Mouse (Mus musculus): ENCODE results near the gene C530008M17Rik. TPM values are rescaled to one million over a fixed set of nuclear protein-coding genes. Genes with fewer than 3 reads are reported as not detected.

Gene C530008M17Rik
- polyA plus RNA-seq, 1 experiment from 2014 or later = 58.5 TPM

GRCm38 (mm10) chr5:76705307-76706173, 49.2 kb downstream of the C530008M17Rik start:
- no peak overlapping the region for H3K9ac ChIP-seq (ENCODE audit: low read depth, low read length)
- ATAC-seq (ENCODE audit: low FRiP score) (no peak), DNase-seq (ENCODE audit: low spot score) (no peak)
- no peaks in the 10 kb centered on the region for H3K4me1 ChIP-seq (replicated peaks; ENCODE audit: control insufficient read depth, insufficient read depth, low read length)
- H3K27ac ChIP-seq (ENCODE audit: low read depth, low read length) = 0 out of 2 replicates have a peak overlapping the region, but pooled peaks have one; percentile 11
- H3K4me2 ChIP-seq (replicated peaks; ENCODE audit: low read depth, low read length) = no peak overlapping the region
- H3K9me3 ChIP-seq (ENCODE audit: control insufficient read depth, low read length) = no peaks in the 10 kb centered on the region
- H3K4me3 ChIP-seq (ENCODE audit: low read depth, low read length) = no peak overlapping the region
- H3K36me3 ChIP-seq (ENCODE audit: control insufficient read depth, insufficient read depth, low read length) = no peaks in the 10 kb centered on the region
- H3K27me3 ChIP-seq (ENCODE audit: control insufficient read depth, insufficient read depth, low read length) = no peaks in the 10 kb centered on the region
- WGBS = 89% methylated on average over 11 of the region's 11 CpGs

- ATAC-seq (ENCODE audit: low FRiP score) = no peak
- Histone ChIP-seq H3K9me3 (ENCODE audit: control insufficient read depth, low read length) (no peaks in the 10 kb centered on the region), H3K4me2 (replicated peaks; ENCODE audit: low read depth, low read length) (no peak overlapping the region), H3K9ac (ENCODE audit: low read depth, low read length) (no peak overlapping the region), H3K36me3 (ENCODE audit: control insufficient read depth, insufficient read depth, low read length) (no peaks in the 10 kb centered on the region), H3K4me3 (ENCODE audit: low read depth, low read length) (no peak overlapping the region), H3K27ac (ENCODE audit: low read depth, low read length) (no peak overlapping the region), H3K27me3 (ENCODE audit: control insufficient read depth, insufficient read depth, low read length) (no peaks in the 10 kb centered on the region), H3K4me1 (replicated peaks; ENCODE audit: control insufficient read depth, insufficient read depth, low read length) (no peaks in the 10 kb centered on the region)
- DNase-seq (ENCODE audit: low spot score) = no peak
- 94% methylated on average over 3 of the region's 3 CpGs for WGBS
These were observed 50.8 kb downstream of the C530008M17Rik start for GRCm38 (mm10) chr5:76707072-76707471.

- Histone ChIP-seq H3K4me1 (replicated peaks; ENCODE audit: control insufficient read depth, insufficient read depth, low read length) (no peaks in the 10 kb centered on the region), H3K4me3 (ENCODE audit: low read depth, low read length) (no peak overlapping the region), H3K4me2 (replicated peaks; ENCODE audit: low read depth, low read length) (no peak overlapping the region), H3K27me3 (ENCODE audit: control insufficient read depth, insufficient read depth, low read length) (no peaks in the 10 kb centered on the region), H3K36me3 (ENCODE audit: control insufficient read depth, insufficient read depth, low read length) (no peaks in the 10 kb centered on the region), H3K9ac (ENCODE audit: low read depth, low read length) (no peak overlapping the region), H3K9me3 (ENCODE audit: control insufficient read depth, low read length) (no peaks in the 10 kb centered on the region), H3K27ac (ENCODE audit: low read depth, low read length) (no peak overlapping the region)
- DNase-seq (ENCODE audit: low spot score) (no peak), ATAC-seq (ENCODE audit: low FRiP score) (no peak)
- WGBS = 86% methylated on average over 15 of the region's 15 CpGs
These were observed 51.7 kb downstream of the C530008M17Rik start for GRCm38 (mm10) chr5:76708004-76708403.

- no peak for DNase-seq (ENCODE audit: low spot score)
- no peak overlapping the region for H3K9ac ChIP-seq (ENCODE audit: low read depth, low read length)
- H3K27ac ChIP-seq (ENCODE audit: low read depth, low read length) = no peak overlapping the region
- no peak overlapping the region for H3K4me3 ChIP-seq (ENCODE audit: low read depth, low read length)
- no peaks in the 10 kb centered on the region for H3K36me3 ChIP-seq (ENCODE audit: control insufficient read depth, insufficient read depth, low read length)
- H3K9me3 ChIP-seq (ENCODE audit: control insufficient read depth, low read length) = no peaks in the 10 kb centered on the region
- ATAC-seq (ENCODE audit: low FRiP score) = no peak
- H3K27me3 ChIP-seq (ENCODE audit: control insufficient read depth, insufficient read depth, low read length) = no peaks in the 10 kb centered on the region
- H3K4me1 ChIP-seq (replicated peaks; ENCODE audit: control insufficient read depth, insufficient read depth, low read length) = no peaks in the 10 kb centered on the region
- 97% methylated on average over 7 of the region's 7 CpGs for WGBS
- no peak overlapping the region for H3K4me2 ChIP-seq (replicated peaks; ENCODE audit: low read depth, low read length)
These were observed 57.4 kb downstream of the C530008M17Rik start for GRCm38 (mm10) chr5:76713743-76714142.

GRCm38 (mm10) chr5:76719954-76720353, 63.6 kb downstream of the C530008M17Rik start:
- Histone ChIP-seq H3K9me3 (ENCODE audit: control insufficient read depth, low read length) (no peaks in the 10 kb centered on the region), H3K9ac (ENCODE audit: low read depth, low read length) (no peak overlapping the region), H3K27me3 (ENCODE audit: control insufficient read depth, insufficient read depth, low read length) (no peaks in the 10 kb centered on the region), H3K4me3 (ENCODE audit: low read depth, low read length) (no peak overlapping the region), H3K4me1 (replicated peaks; ENCODE audit: control insufficient read depth, insufficient read depth, low read length) (no peaks in the 10 kb centered on the region), H3K4me2 (replicated peaks; ENCODE audit: low read depth, low read length) (no peak overlapping the region), H3K27ac (ENCODE audit: low read depth, low read length) (no peak overlapping the region), H3K36me3 (ENCODE audit: control insufficient read depth, insufficient read depth, low read length) (0 out of 2 replicates have a peak, but pooled peaks cover 2% of the 10 kb centered on the region)
- WGBS = 87% methylated on average over 3 of the region's 3 CpGs
- DNase-seq (ENCODE audit: low spot score) = no peak
- no peak for ATAC-seq (ENCODE audit: low FRiP score)

- H3K36me3 ChIP-seq (ENCODE audit: control insufficient read depth, insufficient read depth, low read length) = 0 out of 2 replicates have a peak, but pooled peaks cover 2% of the 10 kb centered on the region
- ATAC-seq (ENCODE audit: low FRiP score) (no peak), DNase-seq (ENCODE audit: low spot score) (no peak)
- H3K27me3 ChIP-seq (ENCODE audit: control insufficient read depth, insufficient read depth, low read length) = no peaks in the 10 kb centered on the region
- no peak overlapping the region for H3K4me3 ChIP-seq (ENCODE audit: low read depth, low read length)
- H3K4me2 ChIP-seq (replicated peaks; ENCODE audit: low read depth, low read length) = no peak overlapping the region
- no peaks in the 10 kb centered on the region for H3K9me3 ChIP-seq (ENCODE audit: control insufficient read depth, low read length)
- H3K27ac ChIP-seq (ENCODE audit: low read depth, low read length) = no peak overlapping the region
- H3K9ac ChIP-seq (ENCODE audit: low read depth, low read length) = no peak overlapping the region
- WGBS = 96% methylated on average over 2 of the region's 2 CpGs
- no peaks in the 10 kb centered on the region for H3K4me1 ChIP-seq (replicated peaks; ENCODE audit: control insufficient read depth, insufficient read depth, low read length)
These were observed 68.6 kb downstream of the C530008M17Rik start for GRCm38 (mm10) chr5:76724878-76725277.

- ATAC-seq (ENCODE audit: low FRiP score) (no peak), DNase-seq (ENCODE audit: low spot score) (no peak)
- Histone ChIP-seq H3K36me3 (ENCODE audit: control insufficient read depth, insufficient read depth, low read length) (no peaks in the 10 kb centered on the region), H3K27ac (ENCODE audit: low read depth, low read length) (no peak overlapping the region), H3K9me3 (ENCODE audit: control insufficient read depth, low read length) (no peaks in the 10 kb centered on the region), H3K4me2 (replicated peaks; ENCODE audit: low read depth, low read length) (no peak overlapping the region), H3K4me3 (ENCODE audit: low read depth, low read length) (no peak overlapping the region), H3K4me1 (replicated peaks; ENCODE audit: control insufficient read depth, insufficient read depth, low read length) (no peaks in the 10 kb centered on the region), H3K9ac (ENCODE audit: low read depth, low read length) (no peak overlapping the region), H3K27me3 (ENCODE audit: control insufficient read depth, insufficient read depth, low read length) (no peaks in the 10 kb centered on the region)
- WGBS = 85% methylated on average over 8 of the region's 8 CpGs
These were observed 70.3 kb downstream of the C530008M17Rik start for GRCm38 (mm10) chr5:76726518-76727103.

GRCm38 (mm10) chr5:76733055-76733641, 76.8 kb downstream of the C530008M17Rik start:
- ATAC-seq (ENCODE audit: low FRiP score) (no peak), DNase-seq (ENCODE audit: low spot score) (no peak)
- Histone ChIP-seq H3K27ac (ENCODE audit: low read depth, low read length) (no peak overlapping the region), H3K4me1 (replicated peaks; ENCODE audit: control insufficient read depth, insufficient read depth, low read length) (no peaks in the 10 kb centered on the region), H3K4me2 (replicated peaks; ENCODE audit: low read depth, low read length) (no peak overlapping the region), H3K4me3 (ENCODE audit: low read depth, low read length) (no peak overlapping the region), H3K27me3 (ENCODE audit: control insufficient read depth, insufficient read depth, low read length) (no peaks in the 10 kb centered on the region), H3K9me3 (ENCODE audit: control insufficient read depth, low read length) (no peaks in the 10 kb centered on the region), H3K36me3 (ENCODE audit: control insufficient read depth, insufficient read depth, low read length) (no peaks in the 10 kb centered on the region), H3K9ac (ENCODE audit: low read depth, low read length) (no peak overlapping the region)
- 82% methylated on average over 6 of the region's 6 CpGs for WGBS
